Mouse (Mus musculus) lung, adult 2 months (tissue): ENCODE measurements around the gene Cyth4.

Source experiments
- CTCF ChIP-seq: fragments of 200-500 bp; IDR thresholded peaks from 2 replicates; pipeline ENCODE4 v1.5.1; 2011; ENCODE audit warnings: mild to moderate bottlenecking, low read length, control low read depth; ENCODE audit not compliant: insufficient read depth
- POLR2A ChIP-seq: fragments of 200-500 bp; IDR thresholded peaks from 2 replicates; pipeline ENCODE4 v1.6.1; 2011; ENCODE audit warnings: low read depth, mild to moderate bottlenecking, control low read depth, low read length, borderline replicate concordance; ENCODE audit errors: extremely low read depth

GRCm38 (mm10) chr15:78651169-78651568 is 54.3 kb downstream of the Cyth4 start:
- TF ChIP-seq CTCF (no peak), POLR2A (no peak)
